Mouse (Mus musculus) WW6 (cell line): Measurements from ENCODE around the gene Psmb9.
"Not testable (repeated sequence)": the region's sequence is repeated elsewhere in the genome, so short reads cannot be mapped to it uniquely, and the experiment has no call there.

Source experiments
- DNase-seq: peaks from one replicate; pipeline ENCODE4 v3.0.0-alpha.2; 2013; ENCODE audit warnings: low read depth, low spot score

The Psmb9 gene

DNA sequence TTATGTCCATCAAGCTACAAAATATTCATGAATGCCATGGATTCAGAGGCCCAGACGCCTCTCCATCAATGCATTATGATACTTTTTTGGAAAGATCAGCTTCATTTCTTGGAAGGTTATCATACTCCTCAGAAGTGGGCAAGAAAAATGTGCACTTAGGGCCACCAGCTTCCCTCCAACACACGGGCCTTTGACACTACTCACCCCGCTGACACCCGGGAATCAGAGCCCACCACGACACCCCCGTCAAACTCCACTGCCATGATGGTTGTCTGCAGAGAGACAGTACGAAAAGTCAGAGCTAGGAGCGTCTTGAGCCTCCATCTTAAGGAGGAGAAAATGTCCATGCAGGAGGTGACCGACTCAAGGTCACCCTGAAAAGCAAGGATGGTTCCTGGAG is 2.0 kb downstream of the Psmb9 start:
- no peak for DNase-seq

DNA sequence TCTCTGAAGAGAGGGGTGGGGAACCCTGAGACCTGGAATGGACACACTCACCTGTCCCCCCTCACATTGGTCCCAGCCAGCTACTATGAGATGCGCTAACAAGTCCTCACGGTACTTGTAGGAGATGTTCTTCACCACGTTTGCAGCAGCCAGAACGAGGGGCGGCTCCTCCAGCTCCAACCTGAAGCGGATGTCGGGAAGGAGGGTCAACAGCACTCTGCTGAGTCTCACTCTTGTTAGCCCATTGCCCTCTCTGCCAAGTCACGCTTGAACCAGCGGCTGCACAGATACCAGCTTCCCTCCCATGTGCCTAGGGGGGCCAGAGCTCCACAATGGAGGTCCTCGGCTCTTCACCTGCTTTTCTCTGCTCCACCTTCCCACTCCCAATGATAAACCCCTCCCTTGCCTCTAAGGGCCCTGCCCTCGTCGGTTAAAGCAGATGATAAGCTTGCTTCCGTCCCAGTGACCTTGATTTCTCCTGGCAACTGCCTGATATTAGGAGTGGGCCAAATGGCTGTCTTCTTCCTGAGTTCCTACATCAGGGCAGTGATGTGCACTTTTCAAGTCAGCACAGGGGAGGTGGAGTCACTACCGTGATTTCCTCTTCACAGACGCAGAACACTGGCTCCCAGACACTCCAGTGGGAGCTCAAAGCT is 3.9 kb downstream of the Psmb9 start:
- no peak for DNase-seq

DNA sequence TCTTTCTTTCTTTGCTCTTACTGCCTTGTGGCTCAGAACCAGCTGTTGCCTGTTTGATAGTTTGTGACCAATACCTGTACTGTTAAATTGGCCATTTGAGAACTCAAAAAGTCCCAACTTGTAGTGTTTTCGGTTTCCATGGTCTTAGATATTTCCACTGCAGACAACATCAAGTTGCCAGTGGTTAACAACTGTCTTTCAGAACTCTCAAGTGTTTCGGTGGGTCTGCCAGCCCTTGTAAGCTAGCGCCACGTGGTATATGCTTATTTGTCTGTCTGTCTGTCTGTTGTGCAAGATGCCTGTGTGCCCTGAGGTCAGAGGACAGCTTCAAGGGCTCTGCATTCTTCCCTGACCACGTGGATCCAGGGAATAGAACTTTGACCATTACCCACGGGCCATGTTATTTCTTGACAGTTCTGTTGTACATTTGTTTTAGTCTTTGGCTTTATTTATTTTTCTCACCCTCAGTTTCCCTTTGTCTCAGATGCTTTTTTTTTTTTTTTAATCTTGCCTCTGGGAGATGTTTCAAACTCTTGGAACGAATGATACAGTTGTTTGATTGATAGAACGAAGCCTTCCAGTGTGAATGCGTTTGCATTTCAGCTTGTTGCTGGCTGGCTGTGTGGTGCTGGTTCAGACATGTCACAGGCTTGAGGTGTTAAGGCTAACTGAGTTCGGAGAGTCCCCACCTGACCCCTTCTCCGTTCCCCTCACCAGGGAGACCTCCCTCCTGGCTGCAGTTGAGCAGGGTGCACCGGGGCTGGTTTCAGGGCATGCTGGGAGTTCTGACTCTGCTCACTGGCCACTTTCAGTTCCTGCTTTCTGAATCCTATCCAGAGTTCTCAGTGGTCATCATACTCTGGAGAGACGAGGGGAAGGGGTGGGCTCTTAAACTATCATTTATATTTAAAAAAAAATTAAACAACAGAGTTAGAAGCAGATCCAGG is 7.4 kb downstream of the Psmb9 start:
- DNase-seq = no peak

DNA sequence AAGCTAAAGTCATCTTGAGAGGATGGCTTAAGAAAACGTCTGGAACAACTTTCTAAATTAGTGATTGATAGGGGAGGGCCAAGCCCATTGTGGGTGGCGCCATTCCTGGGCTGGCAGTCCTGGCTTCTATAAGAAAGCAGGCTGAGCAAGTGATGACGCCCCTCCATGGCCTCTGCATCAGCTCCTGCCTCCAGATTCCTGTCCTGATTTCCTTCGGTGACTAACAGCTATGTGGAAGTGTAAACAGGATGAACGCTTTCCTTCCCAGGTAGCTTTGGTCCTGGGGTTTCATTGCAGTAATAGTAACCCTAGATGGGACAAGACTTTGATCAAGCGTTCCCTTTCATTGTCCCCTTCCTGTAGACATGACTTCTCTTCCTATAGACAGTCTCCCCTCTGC is 8.5 kb downstream of the Psmb9 start:
- DNase-seq = no peak

DNA sequence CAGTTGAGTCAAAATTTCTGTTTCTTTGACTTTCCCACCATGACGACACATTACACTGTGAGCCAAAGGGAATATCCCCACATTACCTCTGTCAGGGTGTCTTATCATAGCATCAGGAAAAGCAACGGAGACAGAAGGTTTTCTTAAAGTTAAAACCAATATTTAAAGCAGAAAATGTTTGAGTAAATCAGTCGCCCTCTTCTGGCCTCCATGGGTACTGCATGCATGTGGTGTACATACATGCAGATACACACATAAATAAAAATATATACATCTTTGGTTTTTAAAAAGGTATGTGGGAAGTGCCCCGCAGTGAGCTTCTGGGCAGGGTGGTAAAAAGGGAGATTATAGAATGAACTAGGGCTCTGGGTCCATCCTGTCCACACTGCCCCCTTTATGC is 10.4 kb downstream of the Psmb9 start:
- DNase-seq = no peak

DNA sequence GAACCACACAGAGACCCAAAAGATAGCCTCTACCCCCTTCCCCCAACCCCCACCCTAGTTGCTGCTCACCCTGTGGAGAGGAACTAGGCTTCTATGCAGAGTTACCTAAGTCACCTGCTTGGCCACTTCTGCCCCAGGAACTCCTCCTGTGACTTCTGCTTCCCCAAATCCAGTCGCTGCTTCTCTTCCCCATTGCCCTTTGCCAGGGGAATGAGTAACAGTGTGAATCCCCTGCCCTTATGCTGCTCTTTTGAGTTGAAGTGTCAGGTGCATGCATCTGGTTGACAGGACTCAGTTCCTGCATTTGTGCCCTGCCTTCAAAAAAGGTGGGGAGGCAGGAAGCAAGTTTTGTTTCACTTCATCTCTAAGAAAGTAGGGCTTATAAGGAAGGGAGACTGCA is 13.5 kb downstream of the Psmb9 start:
- DNase-seq = no peak

DNA sequence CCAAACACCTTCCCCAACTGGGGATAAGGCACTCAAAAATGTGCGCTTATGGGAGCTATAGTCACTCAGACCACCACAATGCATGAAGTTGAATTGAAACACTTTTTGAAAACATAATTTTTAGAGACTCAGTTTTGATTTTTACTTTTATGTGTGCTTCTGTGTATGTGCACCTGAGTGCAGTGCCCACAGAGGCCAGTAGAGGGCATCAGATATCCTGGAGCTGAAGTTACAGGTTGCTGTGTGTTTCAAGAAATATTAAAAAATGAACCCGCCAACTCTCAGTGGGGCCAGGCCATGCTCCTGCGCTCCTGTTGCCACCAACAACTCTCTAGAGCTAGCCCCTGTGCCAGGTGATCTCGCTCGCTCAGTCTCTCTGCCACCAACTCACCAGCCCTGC is 15.0 kb downstream of the Psmb9 start:
- no peak for DNase-seq

DNA sequence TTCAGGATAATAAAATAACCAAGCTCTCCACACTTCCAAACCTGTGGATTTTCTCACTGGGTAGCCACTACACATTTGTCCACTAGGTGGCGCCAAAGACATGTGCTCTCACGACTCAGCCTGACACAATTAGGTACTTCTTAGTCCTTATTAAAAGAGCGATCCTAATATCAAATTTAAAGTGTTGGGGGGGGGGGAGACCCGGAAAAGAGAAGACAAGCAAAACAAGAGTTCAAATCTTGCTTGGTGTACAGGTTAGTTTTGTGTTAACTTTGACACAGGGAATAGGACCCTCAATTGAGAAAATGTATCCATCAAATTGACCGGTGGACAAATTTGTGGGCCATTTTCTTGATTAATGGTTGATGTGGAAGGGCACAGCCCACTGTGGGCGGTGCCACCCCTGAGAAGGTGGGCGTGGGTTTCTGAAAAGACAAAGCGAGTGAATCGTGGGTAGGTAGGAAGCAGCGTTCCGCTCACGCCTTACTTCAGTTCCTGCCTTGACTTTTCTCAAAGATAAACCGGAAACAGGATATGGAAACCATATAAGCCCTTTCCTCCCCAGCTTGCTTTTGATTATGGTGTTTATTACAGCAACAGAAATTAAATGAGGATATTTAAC is 16.6 kb downstream of the Psmb9 start:
- no peak for DNase-seq

DNA sequence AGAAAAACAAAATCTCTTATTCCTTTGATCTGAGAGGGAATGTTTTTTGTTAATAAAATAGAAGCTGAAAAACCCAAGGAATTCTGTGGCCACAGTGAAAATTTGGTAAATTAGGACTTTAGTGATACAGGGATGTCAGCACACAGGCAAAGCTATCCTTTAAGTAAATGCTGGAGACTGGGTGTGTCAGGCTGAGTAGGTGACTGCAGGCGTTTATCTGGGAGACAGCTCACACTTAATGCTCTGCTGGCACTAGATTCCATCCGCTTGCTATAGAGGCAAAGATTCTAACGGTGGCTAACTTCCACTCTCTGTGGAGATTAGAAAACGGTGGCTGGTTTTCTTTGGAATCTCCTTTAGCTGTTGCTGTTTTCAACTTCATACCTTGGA is 17.1 kb downstream of the Psmb9 start:
- DNase-seq = no peak

DNA sequence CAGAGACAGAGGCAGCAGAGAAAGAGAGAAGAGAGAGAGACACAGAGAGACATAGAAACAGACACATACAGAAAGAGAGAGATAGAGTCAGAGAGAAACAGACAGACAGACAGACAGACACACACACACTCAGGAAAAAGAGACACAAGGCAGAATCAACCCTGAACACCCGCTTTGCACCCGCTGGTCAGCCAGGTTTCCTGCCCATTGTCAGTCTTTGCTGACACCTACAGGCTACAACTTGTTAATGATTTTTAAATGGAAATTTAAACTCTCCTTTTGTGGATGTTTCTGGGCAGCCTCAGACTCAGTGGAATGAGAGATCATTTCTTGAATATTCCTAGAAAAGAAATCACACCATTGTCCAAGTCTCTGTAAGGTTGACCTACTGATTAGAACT is 18.3 kb downstream of the Psmb9 start:
- DNase-seq = no peak

DNA sequence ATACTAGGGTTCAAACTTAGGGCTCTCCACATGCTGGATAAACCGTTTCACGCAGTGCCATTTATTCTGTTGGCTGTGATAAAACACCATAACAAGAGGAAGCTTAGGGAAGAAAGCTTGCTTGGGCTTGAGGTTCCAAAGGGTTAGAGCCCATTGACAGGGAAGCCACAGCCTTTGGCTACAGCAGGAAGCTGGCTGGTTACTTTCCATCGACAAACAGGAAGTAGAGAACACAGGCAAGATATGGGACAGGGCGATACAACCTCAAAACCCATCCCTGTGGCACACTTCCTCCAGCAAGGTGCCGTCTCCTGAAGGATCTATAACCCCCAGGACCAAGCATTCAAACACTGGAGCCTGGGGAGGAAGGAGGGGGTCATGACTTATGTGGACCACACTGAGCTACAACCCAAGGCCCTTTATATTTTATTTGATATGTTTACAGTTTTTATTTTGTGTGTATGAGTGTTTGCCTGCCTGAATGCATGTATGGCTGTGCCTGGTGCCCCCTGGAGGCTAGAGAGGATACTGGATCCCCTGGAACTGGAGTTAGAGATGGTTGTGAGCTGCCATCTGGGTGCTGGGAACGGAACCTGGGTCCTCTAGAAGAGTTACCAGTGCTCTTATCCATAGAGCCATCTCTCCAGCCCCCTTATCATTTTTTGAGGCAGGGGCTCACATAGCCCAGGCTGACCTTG is 22.4 kb downstream of the Psmb9 start:
- DNase-seq = no peak

DNA sequence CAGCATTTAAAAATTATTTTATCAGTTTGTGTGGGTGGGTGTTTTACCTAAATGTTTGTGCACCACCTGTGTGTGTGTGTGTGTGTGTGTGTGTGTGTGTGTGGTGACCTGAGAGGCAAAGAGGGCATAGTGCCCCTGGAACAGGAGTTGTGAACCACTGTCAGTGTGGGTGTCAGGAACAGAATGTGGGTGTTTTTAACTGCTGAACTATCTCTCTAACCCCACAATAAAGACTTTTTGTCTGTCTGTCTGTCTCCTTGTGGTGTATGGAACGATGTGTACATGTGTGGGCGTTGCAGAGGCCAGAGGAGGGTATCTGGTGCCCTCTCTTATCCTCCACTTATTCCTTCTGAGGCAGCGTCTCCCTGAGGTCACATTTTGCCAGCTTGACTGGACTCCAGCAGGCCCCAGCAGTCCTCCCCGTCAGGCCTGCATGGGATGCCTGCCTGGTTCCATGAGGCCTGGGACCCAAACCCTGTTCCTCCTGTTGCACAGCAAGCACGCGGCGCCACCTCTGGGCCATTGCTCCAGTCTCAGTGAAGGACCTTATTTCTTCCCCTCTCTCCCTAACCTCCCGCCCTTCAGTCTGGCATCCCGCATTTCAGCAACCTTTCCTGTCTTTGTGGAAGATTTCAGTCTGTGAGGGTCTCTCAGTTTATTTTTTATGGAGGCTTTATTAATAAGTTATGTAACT is 23.2 kb downstream of the Psmb9 start:
- DNase-seq = no peak

DNA sequence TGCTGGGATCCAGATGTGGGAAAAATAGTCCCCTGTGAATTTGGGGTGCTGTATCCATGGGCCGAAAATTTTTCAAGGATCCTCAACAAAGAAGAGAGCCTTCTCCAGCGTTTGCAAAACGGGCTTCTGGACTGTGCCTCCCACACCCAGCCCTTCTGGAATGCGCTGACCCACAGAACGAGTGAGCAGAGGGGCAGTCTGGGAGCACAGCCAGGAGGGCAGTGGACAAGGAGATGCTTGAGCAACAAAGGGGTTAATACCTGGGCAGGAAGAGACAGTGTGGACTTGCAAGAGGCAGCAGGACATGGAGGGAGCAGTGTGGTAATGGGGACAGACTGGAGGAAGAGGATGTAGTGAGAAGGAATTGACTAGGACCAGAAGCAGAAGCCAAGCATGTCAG is 32.0 kb downstream of the Psmb9 start:
- no peak for DNase-seq

DNA sequence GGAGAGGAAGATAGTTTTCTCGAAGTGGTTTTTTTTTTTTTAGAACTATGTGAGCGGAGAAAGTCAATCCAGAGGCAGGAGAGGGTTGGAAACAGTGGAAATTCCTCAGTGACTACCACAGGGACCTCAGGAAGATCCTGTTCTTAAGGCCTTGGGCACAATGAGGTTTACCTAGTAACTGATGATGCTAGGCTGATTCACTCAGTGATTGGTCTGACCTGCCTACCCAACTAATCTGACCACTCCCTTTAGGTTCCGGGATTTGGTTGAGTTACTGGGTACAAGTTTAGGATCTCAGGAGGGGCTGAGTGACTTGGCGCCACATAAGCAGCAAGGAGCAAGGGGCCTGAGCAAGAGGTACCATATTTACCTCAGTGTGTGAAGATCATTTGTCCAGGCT is 34.6 kb downstream of the Psmb9 start, which contains the start of gene H2-DMb1:
Gene H2-DMb1 (plus strand): TSS at position 150 of the 400 bp plus-strand sequence.
- DNase-seq = no peak

DNA sequence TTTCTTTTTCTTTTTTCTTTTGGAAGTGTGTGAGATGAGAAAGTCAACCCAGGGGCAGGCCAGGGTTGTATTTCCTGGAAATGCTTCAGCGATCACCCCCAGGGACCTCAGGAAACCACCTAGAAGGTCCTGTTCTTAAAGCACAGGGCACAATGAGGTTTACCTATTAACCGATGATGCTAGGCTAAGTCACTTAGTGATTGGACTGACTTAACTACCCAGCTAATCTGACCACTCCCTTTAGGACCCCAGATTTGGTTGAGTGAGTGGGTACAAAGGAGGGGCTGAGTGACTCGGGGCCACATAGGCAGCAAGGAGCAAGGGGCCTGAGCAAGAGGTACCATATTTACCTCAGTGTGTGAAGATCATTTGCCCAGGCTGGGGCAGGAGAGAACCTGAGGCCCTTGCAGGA is 42.6 kb downstream of the Psmb9 start:
- no peak for DNase-seq

DNA sequence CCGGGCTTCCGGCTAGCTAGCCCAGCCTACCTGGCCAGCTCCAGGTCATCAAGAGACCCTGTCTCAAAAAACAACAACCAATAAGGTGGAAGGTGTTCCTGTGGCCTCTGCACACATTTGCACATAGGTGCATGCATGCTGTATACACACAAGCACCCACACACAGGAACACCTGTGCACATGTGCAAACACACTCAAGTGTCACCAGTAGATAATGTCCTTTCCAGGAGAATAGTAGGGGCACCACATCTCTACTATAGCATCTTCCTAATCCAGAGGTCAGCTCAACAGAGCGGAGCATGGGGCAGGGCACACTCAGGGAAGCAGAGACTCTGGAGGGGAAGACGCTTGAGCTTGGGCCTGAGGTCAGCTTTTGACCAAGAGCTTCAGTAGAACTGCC is 43.3 kb downstream of the Psmb9 start:
- DNase-seq = not testable (repeated sequence)

DNA sequence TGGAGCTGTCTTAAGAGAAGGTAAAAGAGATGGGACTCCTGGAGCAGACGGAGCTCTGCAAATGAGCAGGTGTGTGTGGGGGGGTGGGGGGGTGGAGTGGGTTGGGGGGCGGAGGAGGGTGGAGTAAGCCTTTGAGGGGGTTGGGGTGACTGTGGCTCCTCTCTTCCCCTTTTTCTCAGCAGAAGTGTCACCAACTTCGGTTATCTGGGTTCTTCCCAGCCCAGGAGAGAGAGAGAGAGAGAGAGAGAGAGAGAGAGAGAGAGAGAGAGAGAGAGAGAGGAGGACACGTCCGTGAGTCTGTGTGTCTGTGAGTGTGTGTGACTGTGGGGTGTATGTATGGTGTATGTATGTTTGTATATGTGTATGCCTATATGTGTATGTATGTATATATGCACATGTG is 44.1 kb downstream of the Psmb9 start:
- DNase-seq = no peak

DNA sequence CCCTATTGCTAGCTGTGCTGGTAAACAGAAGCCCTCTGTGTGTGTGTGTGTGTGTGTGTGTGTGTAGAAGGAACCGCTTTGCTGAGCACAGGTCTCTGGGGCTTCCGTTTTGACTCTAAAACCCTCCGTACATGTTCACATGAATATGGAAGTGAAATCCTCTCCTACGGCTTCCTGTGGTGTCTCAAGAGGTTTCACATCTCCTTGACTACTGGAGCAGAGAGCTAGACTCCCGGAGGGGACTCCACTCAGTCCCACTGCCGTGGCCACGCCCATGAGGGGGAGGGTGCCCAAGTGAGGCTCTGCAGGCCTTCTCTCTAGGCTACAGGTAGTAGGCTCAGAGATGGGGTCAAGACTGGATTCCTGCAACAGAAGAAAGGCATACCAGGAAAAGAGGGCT is 44.5 kb downstream of the Psmb9 start, which contains the start of gene H2-DMb2:
Gene H2-DMb2 (plus strand): TSS at position 275 of the 400 bp plus-strand sequence.
- no peak for DNase-seq

DNA sequence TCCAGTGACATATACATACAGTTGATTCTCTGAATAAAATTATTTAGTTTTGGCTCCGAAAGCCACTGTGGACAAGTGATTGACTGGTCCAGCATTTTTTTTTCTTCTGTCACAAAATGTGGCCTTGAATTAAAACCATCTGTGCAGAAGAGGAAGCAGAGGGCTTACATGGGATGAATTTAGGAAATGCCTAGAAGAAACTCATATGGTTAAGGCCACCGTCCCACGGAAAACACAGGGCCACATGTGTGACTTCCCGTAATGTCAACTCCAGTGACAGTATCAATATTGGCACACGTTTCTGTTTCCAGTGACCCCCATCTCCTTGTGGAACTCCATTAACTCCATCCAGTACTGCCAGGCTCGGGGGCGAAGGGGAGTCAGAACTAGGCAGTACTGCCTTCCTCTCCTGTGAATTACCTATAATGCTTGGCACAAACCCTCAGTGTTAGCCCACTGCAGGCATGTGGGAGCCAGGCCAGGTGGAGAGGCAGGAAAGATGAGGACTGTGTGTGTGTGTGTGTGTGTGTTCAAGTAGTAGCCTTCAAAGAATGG is 45.0 kb downstream of the Psmb9 start:
- no peak for DNase-seq

DNA sequence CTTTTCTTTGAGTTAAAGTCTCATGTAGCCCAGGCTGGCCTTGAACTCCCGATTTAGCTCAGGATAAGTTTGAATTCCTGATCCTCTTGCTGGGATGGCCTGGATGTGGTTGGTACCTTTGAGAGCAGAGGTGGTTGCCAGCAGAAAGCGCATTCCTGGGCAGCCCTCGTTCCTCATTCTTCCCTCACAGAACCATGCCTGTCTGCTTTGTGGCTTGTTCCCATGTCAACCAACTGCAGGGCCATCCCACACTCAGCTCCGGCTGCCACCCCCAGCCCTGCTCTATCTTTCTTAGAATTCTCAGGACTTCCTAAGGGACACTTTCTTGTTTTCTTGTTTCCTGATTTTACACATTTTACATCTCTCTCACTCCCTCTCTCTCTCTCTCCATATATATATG is 46.1 kb downstream of the Psmb9 start:
- no peak for DNase-seq

DNA sequence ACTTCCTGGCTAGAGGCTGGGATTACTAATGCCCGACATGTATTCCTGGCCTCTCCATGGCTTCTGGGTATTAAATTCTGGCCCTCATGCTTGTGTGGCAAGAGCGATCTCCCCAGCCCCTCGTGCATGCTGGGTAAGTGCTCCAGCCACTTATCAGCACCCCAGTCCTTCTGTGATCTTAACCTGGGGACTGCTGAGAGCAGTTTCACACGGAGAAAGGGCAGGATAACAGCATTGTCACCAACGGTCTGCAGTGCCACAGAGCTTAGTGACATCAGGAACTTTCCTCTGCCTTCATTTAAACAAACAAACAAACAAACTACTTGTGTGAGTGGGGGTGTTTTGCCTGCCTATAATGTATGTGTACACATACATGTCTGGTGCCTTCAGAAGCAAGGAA is 47.3 kb downstream of the Psmb9 start:
- no peak for DNase-seq
